Mouse (Mus musculus) cerebellum, adult 2 months (tissue): ENCODE measurements around the gene Tph1.

ENCODE experiments used
- CTCF ChIP-seq: fragments of 200-500 bp; IDR thresholded peaks from 2 replicates; pipeline ENCODE4 v1.5.1; 2011; ENCODE audit warnings: low read depth, mild to moderate bottlenecking, control low read depth, low read length, moderate library complexity, borderline replicate concordance; ENCODE audit not compliant: insufficient read depth
- POLR2A ChIP-seq: fragments of 200-500 bp; IDR thresholded peaks from 2 replicates; pipeline ENCODE4 v1.6.1; 2011; ENCODE audit warnings: low read length, control low read depth, borderline replicate concordance; ENCODE audit not compliant: insufficient read depth

DNA sequence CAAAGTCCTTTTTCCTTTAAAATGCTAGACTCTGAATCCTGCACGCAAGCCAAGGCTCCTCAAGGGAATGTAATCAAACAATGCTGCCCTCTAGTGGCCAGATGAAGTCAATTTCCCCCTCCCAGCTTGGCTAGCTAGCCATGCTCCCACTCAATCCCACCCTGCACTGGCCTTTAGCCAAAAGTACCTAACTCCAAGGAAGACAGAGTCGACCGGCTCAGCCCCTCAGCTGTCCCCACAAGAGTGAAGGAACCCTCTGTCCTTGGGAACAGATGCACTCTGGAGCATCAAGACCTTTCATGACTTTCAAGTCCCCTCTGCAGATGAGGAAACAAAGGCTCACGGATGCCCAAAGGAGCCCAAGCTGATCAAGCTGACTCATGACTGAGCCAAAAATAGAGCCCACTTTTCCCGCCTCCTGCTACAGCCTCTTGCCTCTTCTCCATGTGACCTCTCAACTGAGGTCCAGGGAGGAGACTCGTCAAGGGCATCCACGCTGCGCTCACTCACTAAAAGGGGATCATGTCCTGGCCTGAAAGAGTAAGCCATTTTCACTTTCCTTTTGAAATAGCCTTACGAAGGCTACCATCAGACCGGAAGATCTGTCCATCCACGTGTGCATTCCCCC is 64.8 kb downstream of the Tph1 start:
- TF ChIP-seq CTCF (peak; percentile 82), POLR2A (no peak)
